Mouse (Mus musculus) gastrocnemius, adult 2 months (tissue): ENCODE data around the gene Tulp2. TPM values are rescaled to one million over a fixed set of nuclear protein-coding genes. Genes with fewer than 3 reads are reported as not detected.
A peak's percentile ranks its signal among the peaks of the same experiment; 100 is the strongest.
"Not testable (repeated sequence)": the region's sequence is repeated elsewhere in the genome, so short reads cannot be mapped to it uniquely, and the experiment has no call there.

Experiments used
- DNase-seq: peaks from one replicate; pipeline ENCODE4 v3.0.0; 2022
- H3K27ac ChIP-seq: fragments of 200-600 bp; 2 replicates; pipeline ENCODE4 v1.8.1; 2022; ENCODE audit warnings: mild to moderate bottlenecking
- H3K4me3 ChIP-seq: fragments of 200-600 bp; 2 replicates; pipeline ENCODE4 v1.8.1; 2022; ENCODE audit warnings: mild to moderate bottlenecking, moderate library complexity
- CTCF ChIP-seq: fragments of 200-600 bp; IDR thresholded peaks from 2 replicates; pipeline ENCODE4 v1.8.1; 2022; ENCODE audit warnings: antibody characterized with exemption, mild to moderate bottlenecking, moderate library complexity
- intact Hi-C: fragments of 180-260 bp; cut with DNase I; formaldehyde crosslinking; loops from one replicate; pipeline ENCODE4 v1.15.1; 2025
- total RNA-seq, 2 experiments: library from RNA; stranded (reverse); gene quantifications; 2 replicates each; pipeline ENCODE4 v1.2.3; 2021

Gene Tulp2
- total RNA-seq, 2 experiments from 2014 or later, result 0.39 TPM; not detected in 1

GRCm38 (mm10) chr7:45492951-45493350, 11.3 kb downstream of the Tulp2 start:
- intact Hi-C loops, result no loop called here
- TF ChIP-seq CTCF, result no peak
- Histone ChIP-seq H3K4me3 (no peak overlapping the region), H3K27ac (peak overlapping the region; percentile 94)
- peak; percentile 84 for DNase-seq

- DNase-seq, result peak; percentile 45
- Histone ChIP-seq H3K4me3 (no peak overlapping the region), H3K27ac (peak overlapping the region; percentile 94)
- TF ChIP-seq CTCF, result no peak
- intact Hi-C loops, result no loop called here
These were observed 12.9 kb downstream of the Tulp2 start for GRCm38 (mm10) chr7:45494548-45494947.

GRCm38 (mm10) chr7:45498427-45498826, 16.8 kb downstream of the Tulp2 start:
- TF ChIP-seq CTCF, result no peak
- DNase-seq, result no peak
- intact Hi-C loops, result no loop called here
- H3K4me3 ChIP-seq, result no peak overlapping the region
- H3K27ac ChIP-seq, result no peak overlapping the region

GRCm38 (mm10) chr7:45507583-45507982, 25.9 kb downstream of the Tulp2 start:
- no peak for DNase-seq
- no peak for TF ChIP-seq CTCF
- H3K4me3 ChIP-seq, result no peak overlapping the region
- intact Hi-C loops, result loop anchor here (1.0 kb wide), 1 partner anchor 29 kb away; no protein-coding TSS in a partner anchor
- H3K27ac ChIP-seq, result no peak overlapping the region

- intact Hi-C loops, result no loop called here
- peak overlapping the region; percentile 96; the same call in 1 of the 2 replicates for H3K27ac ChIP-seq
- H3K4me3 ChIP-seq, result peak overlapping the region; percentile 84
- no peak for TF ChIP-seq CTCF
- DNase-seq, result no peak
These were observed 26.9 kb downstream of the Tulp2 start for GRCm38 (mm10) chr7:45508561-45508960.

- peak overlapping the region; percentile 96 for H3K27ac ChIP-seq
- DNase-seq, result no peak
- intact Hi-C loops, result no loop called here
- TF ChIP-seq CTCF, result no peak
- H3K4me3 ChIP-seq, result peak overlapping the region; percentile 84
These were observed 27.7 kb downstream of the Tulp2 start for GRCm38 (mm10) chr7:45509181-45509882.

- TF ChIP-seq CTCF, result no peak
- Histone ChIP-seq H3K27ac (peak within 1 kb of the TSS; percentile 96), H3K4me3 (peak within 1 kb of the TSS; percentile 84)
- intact Hi-C loops, result no loop called here
- DNase-seq, result peak; percentile 93
These were observed 28.5 kb downstream of the Tulp2 start, which contains the start of gene Nucb1 for GRCm38 (mm10) chr7:45509912-45510787. Gene Nucb1, minus strand, starts transcription at chr7:45510406.

GRCm38 (mm10) chr7:45514411-45514810, 32.7 kb downstream of the Tulp2 start:
- Histone ChIP-seq H3K4me3 (no peak overlapping the region), H3K27ac (no peak overlapping the region)
- no peak for TF ChIP-seq CTCF
- intact Hi-C loops, result no loop called here
- DNase-seq, result no peak

- no peak for DNase-seq
- TF ChIP-seq CTCF, result no peak
- intact Hi-C loops, result no loop called here
- H3K4me3 ChIP-seq, result no peak overlapping the region
- H3K27ac ChIP-seq, result no peak overlapping the region
These were observed 33.8 kb downstream of the Tulp2 start for GRCm38 (mm10) chr7:45515436-45515835.

- DNase-seq, H3K27ac ChIP-seq, H3K4me3 ChIP-seq, intact Hi-C loops: not testable (repeated sequence)
- TF ChIP-seq CTCF, result peak; percentile 61
These were observed 35.2 kb downstream of the Tulp2 start for GRCm38 (mm10) chr7:45516846-45517245.

- no peak for TF ChIP-seq CTCF
- DNase-seq, result no peak
- H3K27ac ChIP-seq, result no peak overlapping the region
- intact Hi-C loops, result no loop called here
- H3K4me3 ChIP-seq, result no peak overlapping the region
These were observed 36.9 kb downstream of the Tulp2 start for GRCm38 (mm10) chr7:45518618-45519017.

- DNase-seq, result no peak
- Histone ChIP-seq H3K27ac (no peak overlapping the region), H3K4me3 (no peak overlapping the region)
- intact Hi-C loops, result no loop called here
- no peak for TF ChIP-seq CTCF
These were observed 37.9 kb downstream of the Tulp2 start for GRCm38 (mm10) chr7:45519345-45520120.
